Mouse (Mus musculus) lung, postnatal 14 days (tissue): ENCODE data around the gene 1700020L24Rik.

Source experiments
- DNase-seq: peaks from one replicate; pipeline ENCODE4 v3.0.0; 2021

1700020L24Rik gene

DNA sequence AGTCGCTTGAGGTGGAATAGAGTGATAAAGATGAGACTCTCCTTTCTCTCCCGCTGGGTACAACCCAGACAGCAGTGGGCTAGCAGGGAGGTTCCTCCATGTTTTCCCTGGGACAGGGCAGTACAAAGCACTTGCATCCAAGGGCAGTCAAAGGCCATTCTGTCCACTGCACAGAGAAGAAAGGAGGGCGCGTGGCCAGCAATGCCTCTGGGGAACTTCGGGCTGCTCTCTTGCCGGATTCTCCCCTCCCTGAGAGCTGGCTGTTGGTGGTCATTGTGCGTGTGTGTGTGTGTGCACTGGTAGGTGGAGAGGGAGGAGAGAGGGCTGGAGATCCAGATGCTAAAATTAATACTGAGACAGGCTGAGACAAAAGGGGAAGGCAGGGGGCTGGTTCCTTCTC, 3.8 kb downstream of the 1700020L24Rik start:
- no peak for DNase-seq

DNA sequence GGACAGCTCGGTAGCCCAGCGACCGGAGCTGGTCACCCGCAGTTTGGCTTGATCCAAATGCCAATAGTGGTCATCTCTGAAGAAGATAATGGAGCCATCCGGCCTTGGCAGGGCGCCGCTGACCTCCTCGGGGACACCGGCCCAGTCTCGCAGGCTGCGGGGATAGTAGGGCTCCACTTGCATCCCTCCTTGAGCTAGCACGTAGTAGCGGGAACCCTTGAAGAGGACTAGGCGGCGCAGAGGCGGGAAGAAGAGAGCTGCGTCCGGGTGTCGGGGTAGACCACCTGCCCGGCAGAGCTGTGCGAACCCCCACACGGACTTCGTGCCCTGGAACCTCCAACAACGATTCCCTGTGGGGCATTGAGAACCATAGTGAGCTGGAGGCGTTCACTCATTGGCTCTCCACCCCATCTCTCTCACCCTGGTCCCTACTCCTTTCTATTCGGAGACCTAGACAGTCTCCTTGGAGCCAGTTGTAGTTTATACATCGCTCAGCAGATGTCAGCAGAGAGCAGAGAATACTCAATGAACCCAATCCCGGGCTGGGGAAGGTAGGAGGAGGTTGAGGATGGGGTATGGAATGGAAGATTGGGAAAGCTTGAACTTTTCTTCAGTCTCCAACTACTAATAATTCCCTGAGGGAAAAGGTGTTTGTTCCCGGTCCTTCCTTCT, 5.3 kb downstream of the 1700020L24Rik start:
- DNase-seq: peak; percentile 83

DNA sequence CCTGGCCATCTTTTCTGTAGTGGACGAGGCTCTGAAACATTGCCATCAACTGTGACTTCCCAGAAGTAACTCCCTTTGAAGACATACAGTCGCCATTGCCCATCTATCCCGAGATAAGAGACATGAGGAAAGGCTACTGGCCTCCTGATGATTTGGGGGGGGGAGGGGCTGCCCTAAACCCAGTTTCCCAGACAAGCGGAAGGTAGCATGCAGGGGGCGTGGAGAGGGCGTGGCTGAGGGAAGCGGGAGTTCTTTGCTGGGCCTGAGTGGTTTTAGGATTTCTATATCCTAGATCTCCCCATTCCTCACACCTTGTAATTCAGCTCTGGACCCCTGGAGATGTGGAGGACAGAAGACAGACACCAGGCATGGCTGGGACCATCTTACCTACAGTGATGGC, 6.3 kb downstream of the 1700020L24Rik start:
- DNase-seq: no peak

DNA sequence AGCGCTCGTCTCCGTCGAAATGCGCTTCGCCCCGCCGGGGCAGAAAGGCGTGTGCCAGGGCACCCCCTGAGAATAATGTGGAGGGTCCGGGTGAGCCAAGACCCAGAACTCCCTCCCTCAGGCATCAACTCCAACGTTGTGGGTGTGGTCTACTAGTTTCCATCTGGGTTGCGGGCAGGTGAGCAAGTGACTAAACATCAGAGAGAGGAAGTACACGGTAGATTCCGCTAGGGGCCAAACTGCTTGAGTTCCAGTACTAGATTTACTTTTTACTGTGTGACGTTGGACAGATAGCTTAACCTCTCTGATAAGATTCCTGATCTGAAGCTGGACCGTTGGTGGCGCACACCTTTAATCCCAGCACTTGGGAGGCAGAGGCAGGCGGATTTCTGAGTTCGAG, 7.5 kb downstream of the 1700020L24Rik start:
- no peak for DNase-seq

DNA sequence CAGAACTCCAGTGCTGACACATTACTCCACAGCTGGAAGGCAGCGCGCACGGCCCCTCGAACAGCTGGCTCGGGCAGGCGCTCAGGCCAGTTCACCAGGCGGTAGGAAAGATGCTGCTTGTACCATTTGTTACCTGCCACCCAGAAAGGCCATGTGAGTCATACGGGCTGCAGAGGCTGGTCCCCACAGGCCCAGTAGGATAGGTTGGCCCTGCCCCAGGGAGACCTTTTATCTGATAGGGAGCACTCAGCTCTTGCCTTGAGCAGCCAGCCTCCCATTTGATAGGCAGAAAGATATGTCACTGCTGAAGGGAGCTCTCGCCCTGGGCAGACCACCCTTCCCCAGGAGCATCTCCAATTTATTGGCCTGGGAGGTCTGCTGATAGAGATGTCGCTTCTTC, 10.1 kb downstream of the 1700020L24Rik start:
- DNase-seq: no peak

DNA sequence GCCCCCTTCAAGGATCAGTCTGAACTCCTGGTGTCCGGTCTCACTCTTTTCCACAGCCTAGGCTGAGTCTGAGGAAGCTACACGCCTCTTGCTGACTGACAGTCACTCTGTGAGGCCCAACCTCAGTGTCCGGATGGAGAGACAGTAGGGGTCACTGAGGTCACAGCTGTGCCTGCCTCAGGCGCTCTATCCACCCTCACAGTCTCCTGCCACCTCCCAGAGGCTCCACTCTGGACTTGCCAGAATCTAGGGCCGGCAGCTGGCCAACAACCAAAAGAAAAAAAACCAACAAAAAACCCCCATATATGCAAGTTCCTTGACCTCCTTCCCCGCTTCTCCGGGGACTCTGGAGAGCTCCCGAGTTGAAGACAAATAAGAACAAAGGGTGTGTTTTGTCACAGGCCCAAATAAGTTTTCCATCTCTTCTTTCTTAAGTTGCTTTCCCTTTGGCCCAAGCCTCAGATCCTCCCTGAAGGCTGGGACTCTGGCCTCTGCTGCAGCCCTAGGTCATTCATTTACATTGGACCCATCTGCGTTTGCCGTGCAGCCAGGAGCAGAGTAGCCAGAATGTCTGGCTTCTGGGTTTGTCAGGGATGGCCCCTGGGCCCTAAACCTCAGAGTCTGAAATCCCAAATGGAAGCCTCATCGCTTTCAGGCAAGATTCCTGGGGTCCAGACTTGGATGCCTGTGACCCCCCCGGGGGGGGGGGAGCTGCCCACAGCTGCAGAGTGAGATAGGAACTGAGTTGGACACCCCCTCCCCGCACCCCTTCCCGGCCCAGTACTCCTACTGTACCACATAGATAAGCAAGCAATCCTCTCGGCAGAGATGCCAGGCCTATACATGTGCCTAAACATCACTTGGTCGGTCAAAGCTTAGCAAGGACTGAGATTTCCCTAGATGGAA, 10.8 kb downstream of the 1700020L24Rik start:
- peak; percentile 24 for DNase-seq

DNA sequence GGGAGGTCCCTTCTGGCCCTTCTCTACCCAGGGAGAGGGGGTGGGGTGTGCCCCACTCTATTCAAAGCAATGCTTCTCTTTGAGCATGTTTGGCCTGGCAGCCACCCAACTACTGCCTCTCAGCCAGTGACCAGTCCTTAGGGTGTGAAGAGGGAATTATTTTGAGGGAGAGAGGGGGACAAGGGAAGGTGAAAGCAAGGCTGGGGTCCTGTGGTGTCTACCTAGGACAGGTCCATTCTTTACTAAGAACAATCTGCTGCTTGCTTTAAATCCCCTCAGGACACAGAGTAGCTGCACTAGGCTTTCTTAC, 11.4 kb downstream of the 1700020L24Rik start:
- DNase-seq: peak; percentile 77

GRCm38 (mm10) chr11:83449298-83449697, 11.8 kb downstream of the 1700020L24Rik start:
- no peak for DNase-seq

DNA sequence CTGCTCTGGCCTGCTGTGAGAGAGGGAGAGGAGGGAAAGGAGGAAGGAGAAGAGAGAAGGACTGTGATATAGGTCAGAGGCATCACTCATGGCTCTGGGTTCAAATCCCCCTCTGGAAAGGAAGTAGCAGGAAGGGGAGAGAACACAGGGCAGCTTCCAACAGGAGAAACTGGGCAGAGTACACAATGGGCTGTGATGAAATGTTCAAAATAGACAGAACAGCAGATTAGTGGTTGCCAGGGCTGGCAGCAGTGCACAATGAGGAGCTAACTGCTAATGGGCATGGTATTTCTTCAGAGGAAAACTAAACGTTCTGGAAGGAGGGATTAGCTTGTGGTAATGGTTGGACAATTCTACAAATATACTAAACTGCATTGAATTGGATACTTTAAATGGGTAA, 13.1 kb downstream of the 1700020L24Rik start:
- no peak for DNase-seq

GRCm38 (mm10) chr11:83451281-83451680, 13.8 kb downstream of the 1700020L24Rik start:
- DNase-seq: no peak

DNA sequence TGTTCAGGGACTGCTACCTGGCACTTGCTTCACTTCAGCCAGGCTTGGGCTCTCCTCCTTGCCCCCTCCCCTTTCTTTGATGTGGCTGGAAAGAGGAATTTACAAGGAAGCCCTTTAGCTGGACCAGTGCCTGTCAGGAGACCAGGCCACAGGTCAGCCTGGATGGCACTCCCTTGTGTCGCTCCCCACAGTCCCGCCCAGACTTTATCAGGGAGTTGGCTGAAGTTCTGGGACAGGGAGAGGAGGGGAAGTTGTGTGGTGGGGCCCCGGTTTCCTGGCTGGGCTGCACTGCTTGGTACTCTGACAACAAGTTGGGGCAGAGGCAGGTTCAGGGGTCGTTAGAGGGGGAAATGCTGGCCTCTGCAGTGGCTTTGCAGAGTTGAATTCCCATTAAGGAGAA, 17.1 kb downstream of the 1700020L24Rik start:
- peak; percentile 62 for DNase-seq

DNA sequence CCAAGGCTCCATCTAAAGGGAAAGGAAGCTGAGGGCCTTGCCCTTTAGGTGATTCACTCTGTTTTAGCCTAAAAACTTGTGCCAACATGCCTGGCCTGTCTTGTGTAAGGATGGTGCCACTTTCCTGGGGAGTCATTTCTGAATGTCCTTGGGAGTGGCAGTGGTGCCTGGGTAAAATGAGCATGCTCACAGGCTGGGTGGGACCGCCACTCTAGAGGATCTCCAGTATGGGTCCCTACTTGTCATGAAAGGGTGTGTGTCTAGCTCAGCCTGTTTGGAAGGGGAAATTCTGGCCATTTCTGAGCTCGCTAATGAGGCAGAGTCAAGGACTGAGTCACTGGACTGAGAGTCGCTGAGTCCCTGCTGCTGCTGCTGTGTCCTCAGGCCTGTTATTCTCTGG, 18.1 kb downstream of the 1700020L24Rik start:
- DNase-seq: no peak

DNA sequence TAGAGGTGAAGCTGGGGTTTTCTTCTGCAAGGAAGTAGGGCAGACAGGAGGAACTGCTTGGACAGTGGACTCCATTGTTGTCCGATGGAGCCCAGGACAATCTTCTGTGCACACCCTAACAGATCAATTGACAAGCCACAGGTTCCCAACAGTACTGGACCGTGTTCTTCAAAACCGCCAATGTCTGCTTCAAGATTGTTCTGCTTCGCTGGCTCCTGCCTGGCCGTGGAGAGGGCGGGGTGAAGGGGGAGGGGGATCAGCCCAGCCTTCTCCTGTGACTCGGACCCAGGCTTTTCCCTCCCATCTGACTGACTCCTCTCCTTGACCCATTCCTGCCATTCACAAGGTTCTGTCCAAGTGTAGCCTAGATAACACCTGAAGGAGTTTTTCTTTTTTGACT, 19.8 kb downstream of the 1700020L24Rik start:
- no peak for DNase-seq

GRCm38 (mm10) chr11:83457912-83458601, 20.6 kb downstream of the 1700020L24Rik start:
- no peak for DNase-seq

DNA sequence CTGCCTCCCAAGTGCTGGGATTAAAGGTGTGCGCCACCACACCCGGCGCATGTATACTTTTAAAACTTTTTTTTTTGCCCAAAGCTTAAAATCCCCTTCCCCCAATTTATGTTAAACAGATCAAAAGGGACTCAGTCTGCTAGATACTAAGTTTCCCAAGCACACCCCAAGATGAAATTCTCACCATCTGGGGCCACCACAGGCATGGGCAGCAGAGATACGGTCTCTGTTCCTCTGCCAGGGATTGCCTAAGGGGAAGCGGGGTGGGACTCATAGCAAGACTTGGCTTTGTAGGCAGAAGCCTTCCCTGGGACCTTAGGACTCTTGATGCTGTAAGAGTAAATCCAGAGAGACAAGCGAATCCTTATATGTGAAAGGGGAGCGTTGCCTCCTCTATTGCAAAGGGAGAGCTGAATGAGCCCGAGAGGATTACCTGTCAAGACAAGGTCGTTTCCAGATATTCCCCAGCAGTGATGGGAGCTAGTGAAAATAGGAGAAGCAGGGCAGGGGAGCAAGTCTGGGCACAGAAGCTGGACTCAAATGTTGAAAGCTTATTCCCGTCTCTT, 24.1 kb downstream of the 1700020L24Rik start:
- no peak for DNase-seq

GRCm38 (mm10) chr11:83462711-83463244, 25.3 kb downstream of the 1700020L24Rik start, which contains the start of gene Mmp28:
Mmp28 (minus strand) TSS chr11:83463071.
- DNase-seq: peak; percentile 75

DNA sequence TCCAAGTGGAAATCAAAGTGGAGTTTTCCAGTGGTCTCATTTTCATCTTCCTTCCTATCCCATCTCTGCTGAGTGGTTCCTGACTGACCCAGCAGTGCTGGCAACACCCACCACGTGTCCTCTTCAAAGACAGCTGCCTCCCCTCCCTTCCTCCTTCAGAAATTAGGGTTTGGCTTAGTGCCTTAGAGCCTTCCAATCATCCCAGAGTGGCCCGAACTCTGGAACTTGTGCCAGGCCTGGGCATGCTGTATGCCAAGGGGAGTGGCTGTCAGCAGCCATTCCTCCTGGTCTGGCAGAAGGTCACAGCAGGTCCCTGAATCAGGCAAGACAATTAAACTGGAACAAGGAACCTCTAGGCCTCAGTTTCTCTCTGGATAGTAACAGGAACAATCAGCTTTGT, 28.5 kb downstream of the 1700020L24Rik start:
- peak; percentile 68 for DNase-seq

GRCm38 (mm10) chr11:83467120-83467652, 29.7 kb downstream of the 1700020L24Rik start:
- peak; percentile 80 for DNase-seq

DNA sequence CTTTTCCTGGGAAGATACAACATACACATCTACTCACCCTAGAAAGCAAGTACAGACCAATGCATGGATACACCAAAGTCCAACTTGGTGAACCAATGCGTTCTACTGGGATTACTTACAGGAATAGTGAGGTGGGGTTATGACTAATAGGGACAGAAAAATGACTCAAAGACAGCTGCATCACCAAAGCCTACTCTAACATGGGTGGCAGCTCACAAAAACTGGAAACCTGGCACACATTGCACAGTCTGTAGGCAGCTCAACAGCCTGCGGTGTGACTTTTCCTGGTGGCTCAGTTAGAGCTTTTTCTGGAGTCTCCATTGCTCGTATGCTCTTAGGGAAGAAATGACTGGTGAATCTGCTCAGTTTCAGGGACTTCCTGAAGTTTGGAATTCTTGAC, 31.3 kb downstream of the 1700020L24Rik start:
- no peak for DNase-seq

DNA sequence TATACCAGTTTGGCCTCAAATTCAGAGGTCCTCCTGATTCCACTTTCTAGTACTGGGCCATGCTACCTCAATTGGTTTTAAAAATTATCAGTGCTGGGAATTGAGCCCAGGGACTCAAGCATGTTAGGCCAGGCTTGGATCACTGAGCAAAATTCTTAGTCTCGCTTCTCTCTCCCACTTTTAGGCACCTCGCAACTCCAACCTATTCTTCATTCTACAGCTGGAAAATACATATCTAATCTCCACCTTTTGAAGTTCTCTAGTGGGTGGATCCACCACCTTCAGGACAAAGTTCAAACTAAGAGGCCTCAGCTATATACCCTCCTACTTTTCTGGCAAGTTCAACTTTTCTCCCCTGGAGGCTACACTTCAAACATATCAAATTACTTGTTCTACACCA, 34.3 kb downstream of the 1700020L24Rik start:
- DNase-seq: no peak

DNA sequence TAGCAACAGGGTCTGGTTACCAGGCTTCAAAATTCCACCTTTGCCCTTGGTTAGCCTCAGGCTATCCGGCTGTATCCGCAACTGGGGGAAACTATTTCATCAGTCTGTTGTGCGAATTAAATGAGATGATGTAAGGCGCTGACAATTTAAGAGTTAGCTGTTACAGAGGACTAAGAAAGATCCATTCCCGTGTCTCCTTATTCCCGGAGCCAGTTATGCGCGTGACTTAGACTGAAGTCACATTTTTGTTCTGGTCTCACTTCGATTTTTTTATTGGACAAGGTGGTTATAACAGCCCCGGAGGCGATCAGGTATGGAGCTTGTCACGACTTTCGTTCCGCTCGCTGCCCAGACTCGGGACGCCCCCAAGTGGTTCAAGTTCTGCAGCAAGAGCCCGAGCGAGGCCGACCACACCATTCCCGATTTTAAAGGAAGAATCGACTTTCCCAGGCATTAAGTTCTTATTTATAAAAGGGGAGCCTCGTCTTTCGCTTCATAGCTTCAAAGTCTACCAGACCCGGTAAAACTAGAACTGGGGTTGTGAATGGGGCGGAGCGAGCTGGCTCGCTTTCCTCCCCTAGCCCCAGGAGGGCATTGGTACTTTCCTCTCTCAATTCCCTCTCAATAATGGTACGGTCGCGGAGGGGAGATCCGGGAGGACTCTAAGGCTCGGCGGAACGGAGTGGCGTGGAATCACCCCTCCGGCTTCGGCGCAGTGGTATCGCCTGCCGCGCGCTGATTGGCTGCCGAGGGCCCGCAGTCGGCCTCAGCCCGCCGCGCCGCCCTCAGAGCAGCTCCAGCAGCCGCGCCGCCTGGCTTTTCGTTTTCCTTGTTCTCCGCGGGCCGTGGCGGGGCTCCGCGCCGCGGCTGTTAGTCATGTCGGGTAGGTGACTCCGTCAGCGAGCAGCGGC, 35.1 kb downstream of the 1700020L24Rik start, which contains the start of gene Taf15:
Taf15 (plus strand) TSS at position 763 of the 911 bp plus-strand sequence.
- peak; percentile 98 for DNase-seq
